Mouse (Mus musculus): ENCODE data around the gene Abt1.

Gene Abt1

GRCm38 (mm10) chr13:23444451-23444850 is 20.8 kb upstream of the Abt1 start:
- in situ Hi-C loops (cut with MboI, MseI): loop anchor here in 1 of 2 experiments (10.0 to 25.0 kb wide), 2 partner anchors 310 to 1168 kb away; partner anchors contain the start of genes Hist1h2ab, Hist1h3b and Hist1h4b

GRCm38 (mm10) chr13:23439901-23440300 is 16.2 kb upstream of the Abt1 start:
- in situ Hi-C loops (cut with MboI, MseI): loop anchor here (5.0 to 25.0 kb wide), 7 partner anchors 82 to 1518 kb away; partner anchors contain the start of genes Hist1h2ab (in 1 of the 2), Hist1h3b (in 1 of the 2) and Hist1h4b (in 1 of the 2)

GRCm38 (mm10) chr13:23438521-23438920 is 14.9 kb upstream of the Abt1 start:
- in situ Hi-C loops (cut with MboI, MseI): loop anchor here (5.0 to 25.0 kb wide), 6 partner anchors 84 to 1516 kb away; no protein-coding TSS in a partner anchor

- in situ Hi-C loops (cut with MboI, MseI): loop anchor here (5.0 to 25.0 kb wide), 6 partner anchors 84 to 1516 kb away; no protein-coding TSS in a partner anchor
Observed at GRCm38 (mm10) chr13:23437908-23438307, 14.2 kb upstream of the Abt1 start.

- in situ Hi-C loops (cut with MboI, MseI): loop anchor here (5.0 to 25.0 kb wide), 6 partner anchors 85 to 1515 kb away; no protein-coding TSS in a partner anchor
Observed at GRCm38 (mm10) chr13:23436861-23437822, 13.5 kb upstream of the Abt1 start.

- in situ Hi-C loops (cut with MboI, MseI): loop anchor here (5.0 to 25.0 kb wide), 6 partner anchors 86 to 1514 kb away; no protein-coding TSS in a partner anchor
Observed at GRCm38 (mm10) chr13:23436231-23436661, 12.6 kb upstream of the Abt1 start.

GRCm38 (mm10) chr13:23435676-23436075 is 12.0 kb upstream of the Abt1 start:
- in situ Hi-C loops (cut with MboI, MseI): loop anchor here (5.0 to 25.0 kb wide), 6 partner anchors 87 to 1513 kb away; no protein-coding TSS in a partner anchor

GRCm38 (mm10) chr13:23435241-23435640 is 11.6 kb upstream of the Abt1 start:
- in situ Hi-C loops (cut with MboI, MseI): loop anchor here (5.0 to 25.0 kb wide), 6 partner anchors 87 to 1513 kb away; no protein-coding TSS in a partner anchor

- in situ Hi-C loops (cut with MboI, MseI): loop anchor here (10.0 to 25.0 kb wide), 2 partner anchors 1178 to 1410 kb away; no protein-coding TSS in a partner anchor
Observed at GRCm38 (mm10) chr13:23434426-23434825, 10.8 kb upstream of the Abt1 start.

- in situ Hi-C loops (cut with MboI, MseI): loop anchor here (10.0 to 25.0 kb wide), 2 partner anchors 1178 to 1409 kb away; no protein-coding TSS in a partner anchor
Observed at GRCm38 (mm10) chr13:23433801-23434200, 10.1 kb upstream of the Abt1 start.

GRCm38 (mm10) chr13:23433206-23433605 is 9.5 kb upstream of the Abt1 start:
- in situ Hi-C loops (cut with MboI, MseI): loop anchor here (10.0 to 25.0 kb wide), 2 partner anchors 1179 to 1408 kb away; no protein-coding TSS in a partner anchor

- in situ Hi-C loops (cut with MboI, MseI): loop anchor here (10.0 to 25.0 kb wide), 2 partner anchors 1180 to 1408 kb away; no protein-coding TSS in a partner anchor
Observed at GRCm38 (mm10) chr13:23432562-23433201, 9.0 kb upstream of the Abt1 start.

GRCm38 (mm10) chr13:23431351-23431771 is 7.7 kb upstream of the Abt1 start:
- in situ Hi-C loops (cut with MboI, MseI): loop anchor here (10.0 to 25.0 kb wide), 2 partner anchors 1181 to 1407 kb away; no protein-coding TSS in a partner anchor

GRCm38 (mm10) chr13:23430734-23431133 is 7.1 kb upstream of the Abt1 start:
- in situ Hi-C loops (cut with MboI, MseI): loop anchor here (10.0 to 25.0 kb wide), 2 partner anchors 1182 to 1406 kb away; no protein-coding TSS in a partner anchor

GRCm38 (mm10) chr13:23429771-23430380 is 6.2 kb upstream of the Abt1 start:
- in situ Hi-C loops (cut with MboI, MseI): loop anchor here (5.0 to 25.0 kb wide), 4 partner anchors 1182 to 1715 kb away; partner anchors contain the start of genes Hist1h2ai (in 1 of the 2), Hist1h2bl (in 1 of the 2) and Hist1h3h (in 1 of the 2)

- in situ Hi-C loops (cut with MboI, MseI): loop anchor here (5.0 to 25.0 kb wide), 3 partner anchors 1184 to 1714 kb away; partner anchors contain the start of genes Hist1h2ai (in 1 of the 2), Hist1h2bl (in 1 of the 2) and Hist1h3h (in 1 of the 2)
Observed at GRCm38 (mm10) chr13:23428166-23428993, 4.7 kb upstream of the Abt1 start.

- in situ Hi-C loops (cut with MboI, MseI): loop anchor here (5.0 to 25.0 kb wide), 3 partner anchors 1185 to 1713 kb away; partner anchors contain the start of genes Hist1h2ai (in 1 of the 2), Hist1h2bl (in 1 of the 2) and Hist1h3h (in 1 of the 2)
Observed at GRCm38 (mm10) chr13:23427401-23427910, 3.8 kb upstream of the Abt1 start.

GRCm38 (mm10) chr13:23426922-23427321 is 3.3 kb upstream of the Abt1 start:
- in situ Hi-C loops (cut with MboI, MseI): loop anchor here (5.0 to 25.0 kb wide), 3 partner anchors 1185 to 1712 kb away; partner anchors contain the start of genes Hist1h2ai (in 1 of the 2), Hist1h2bl (in 1 of the 2) and Hist1h3h (in 1 of the 2)

All from T-helper 17 cell (primary cell).